Mouse (Mus musculus): ENCODE measurements around the gene Cnr2.
"Not testable (repeated sequence)": the region's sequence is repeated elsewhere in the genome, so short reads cannot be mapped to it uniquely, and the experiment has no call there.

Cnr2 gene

DNA sequence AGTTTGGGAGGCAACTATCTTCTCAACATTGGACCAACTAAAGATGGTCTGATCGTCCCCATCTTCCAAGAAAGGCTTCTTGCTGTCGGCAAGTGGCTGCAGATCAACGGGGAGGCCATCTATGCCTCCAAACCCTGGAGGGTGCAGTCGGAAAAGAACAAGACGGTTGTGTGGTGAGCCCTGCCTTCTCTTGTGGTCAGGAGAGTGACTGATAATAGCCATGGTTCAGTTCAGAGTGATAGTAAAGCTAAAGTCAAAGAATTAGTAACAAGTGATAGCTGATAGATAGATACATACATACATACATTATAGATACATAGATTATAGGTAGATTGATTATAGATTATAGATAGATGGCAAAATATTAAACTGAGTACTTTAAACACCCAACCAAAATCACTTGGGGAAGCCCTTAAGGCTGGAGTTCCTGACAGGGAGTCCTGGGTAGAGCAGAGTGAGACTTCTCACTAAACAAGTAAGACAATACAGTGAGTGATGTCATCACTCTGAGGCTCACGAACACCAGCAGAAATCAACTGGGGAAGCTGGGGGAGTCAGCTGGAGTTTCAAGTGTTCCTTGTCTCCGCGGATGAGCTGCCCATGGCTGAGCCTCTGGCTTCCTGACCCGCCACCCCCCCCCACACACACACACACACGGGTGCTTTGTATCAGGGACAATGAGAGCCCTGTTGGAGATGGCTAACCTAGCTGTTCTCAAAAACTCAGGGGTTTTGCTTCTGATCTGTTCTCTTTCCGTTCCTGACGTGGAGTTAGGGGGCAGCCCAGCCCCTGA lies 39.7 kb downstream of the Cnr2 start:
- no peak for DNase-seq (ENCODE audit: low spot score)

DNA sequence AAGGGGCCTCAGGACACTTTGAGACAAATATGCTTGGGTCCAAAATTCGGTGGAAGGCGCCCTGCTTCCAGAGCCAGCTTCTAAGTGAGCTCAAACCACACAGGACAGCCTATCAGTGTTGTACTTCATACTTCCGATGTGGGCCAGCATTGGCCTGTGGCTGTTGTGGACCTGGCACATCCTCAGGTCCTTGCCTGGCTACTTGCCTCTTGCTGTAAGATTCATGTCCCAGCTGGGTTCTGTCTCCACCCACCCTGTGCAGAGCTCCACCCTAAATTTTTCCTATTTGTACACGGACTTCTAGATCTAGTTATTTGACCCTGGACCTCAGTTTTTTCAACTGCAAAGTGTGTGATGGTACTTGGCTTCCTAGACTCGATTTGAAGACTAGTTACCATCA lies 40.3 kb downstream of the Cnr2 start:
- DNase-seq (ENCODE audit: low spot score), result no peak

DNA sequence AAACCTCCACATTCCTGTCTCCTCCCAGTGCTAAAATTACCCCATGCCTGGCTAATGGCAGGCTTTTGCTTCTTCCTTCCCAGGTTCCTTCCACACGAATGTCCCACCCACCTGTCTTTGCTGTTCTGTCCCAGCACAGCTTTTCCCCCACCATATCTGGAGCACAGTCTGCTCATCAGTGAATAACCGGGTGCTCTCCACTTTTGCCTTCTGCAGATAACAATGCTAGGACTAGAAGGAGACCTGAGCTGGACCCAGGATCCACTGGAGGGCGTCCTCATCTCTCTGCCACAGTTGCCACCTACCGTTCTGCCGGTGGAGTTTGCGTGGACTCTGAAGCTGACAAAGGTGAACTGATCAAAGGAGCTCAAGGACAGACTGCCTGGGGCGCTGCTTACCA lies 43.7 kb downstream of the Cnr2 start:
- no peak for DNase-seq (ENCODE audit: low spot score)

DNA sequence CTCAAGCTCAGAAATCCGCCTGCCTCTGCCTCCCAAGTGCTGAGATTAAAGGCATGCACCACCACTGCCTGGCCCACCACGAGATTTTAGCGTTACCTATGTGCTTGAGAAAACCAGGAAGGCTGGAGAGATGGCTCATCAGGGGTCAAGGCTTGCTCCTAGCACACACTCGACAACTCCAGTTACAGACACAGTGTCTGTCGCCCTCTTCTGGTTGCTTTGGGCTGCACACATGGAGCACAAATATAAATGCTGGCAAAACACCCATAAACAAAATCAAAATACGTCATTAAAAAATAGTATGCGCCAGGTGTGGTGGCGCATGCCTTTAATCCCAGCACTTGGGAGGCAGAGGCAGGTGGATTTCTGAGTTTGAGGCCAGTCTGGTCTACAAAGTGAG lies 45.8 kb downstream of the Cnr2 start:
- not testable (repeated sequence) for DNase-seq (ENCODE audit: low spot score)

DNA sequence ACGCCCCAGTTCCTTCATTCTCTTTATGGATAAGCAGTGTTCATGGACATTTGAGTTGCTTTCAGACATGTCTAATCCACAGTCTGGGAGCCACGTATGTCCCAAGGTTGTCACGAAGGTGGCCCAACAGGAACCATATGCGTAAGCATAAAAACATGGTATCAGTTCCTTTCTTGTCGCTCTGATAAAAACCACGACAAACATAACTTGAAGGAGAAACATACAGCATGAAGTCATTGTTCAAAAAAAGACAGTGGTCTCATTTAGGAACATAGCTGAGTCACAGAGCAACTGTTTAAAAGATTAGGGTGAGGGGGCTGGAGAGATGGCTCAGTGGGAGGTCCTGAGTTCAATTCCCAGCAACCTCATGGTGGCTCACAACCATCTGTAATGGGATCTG lies 47.0 kb downstream of the Cnr2 start:
- no peak for DNase-seq (ENCODE audit: low spot score)

GRCm38 (mm10) chr4:135943389-135943788 lies 48.2 kb downstream of the Cnr2 start:
- no peak for DNase-seq (ENCODE audit: low spot score)

DNA sequence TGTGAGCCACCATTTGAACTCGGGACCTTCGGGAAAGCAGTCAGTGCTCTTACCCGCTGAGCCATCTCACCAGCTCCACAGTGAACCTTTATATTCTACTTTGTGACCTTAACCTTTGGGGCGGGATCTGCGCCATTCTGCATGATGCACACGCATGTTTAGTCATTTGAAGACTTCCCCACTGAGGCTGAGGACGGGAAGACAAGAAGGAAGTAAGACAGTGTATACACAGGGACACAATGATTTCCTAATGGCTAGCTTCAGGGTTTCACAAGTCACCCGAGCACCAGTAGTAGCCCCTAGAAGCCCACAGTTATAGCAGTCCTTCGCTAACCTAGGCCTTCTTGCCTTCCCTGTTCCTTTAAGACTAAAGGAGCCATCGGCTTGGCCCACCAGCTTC lies 50.5 kb downstream of the Cnr2 start:
- no peak for DNase-seq (ENCODE audit: low spot score)

GRCm38 (mm10) chr4:135946278-135946658 lies 51.1 kb downstream of the Cnr2 start, which contains the start of gene Hmgcl:
Gene Hmgcl, plus strand, starts transcription at chr4:135946448.
- peak; percentile 96 for DNase-seq (ENCODE audit: low spot score)

GRCm38 (mm10) chr4:135946659-135947301 lies 51.6 kb downstream of the Cnr2 start:
- DNase-seq (ENCODE audit: low spot score), result peak; percentile 44

DNA sequence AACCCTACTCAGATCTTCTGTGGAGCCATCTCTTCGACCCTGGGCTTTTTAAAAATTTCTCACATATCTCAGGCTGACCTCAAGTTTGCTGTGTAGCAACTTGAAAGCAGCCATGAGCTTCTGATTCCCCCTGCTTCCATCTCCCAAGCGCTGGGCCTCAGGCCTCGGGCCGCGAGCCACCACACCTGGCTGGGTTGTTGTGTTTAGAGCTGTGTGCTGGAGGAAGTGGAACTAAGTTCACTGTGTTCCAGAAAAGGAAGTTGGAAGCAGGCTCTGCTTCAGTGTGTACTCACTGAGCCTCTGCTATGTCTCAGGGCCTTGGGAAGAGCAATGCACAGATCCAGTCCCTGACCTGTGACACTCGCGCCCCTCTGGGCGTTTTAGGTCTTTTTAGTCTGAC lies 52.9 kb downstream of the Cnr2 start:
- DNase-seq (ENCODE audit: low spot score), result no peak

- DNase-seq (ENCODE audit: low spot score), result no peak
Observed at GRCm38 (mm10) chr4:135949475-135949874, 54.3 kb downstream of the Cnr2 start.

- peak; percentile 51 for DNase-seq (ENCODE audit: low spot score)
Observed at GRCm38 (mm10) chr4:135949911-135950310, 54.7 kb downstream of the Cnr2 start.

DNA sequence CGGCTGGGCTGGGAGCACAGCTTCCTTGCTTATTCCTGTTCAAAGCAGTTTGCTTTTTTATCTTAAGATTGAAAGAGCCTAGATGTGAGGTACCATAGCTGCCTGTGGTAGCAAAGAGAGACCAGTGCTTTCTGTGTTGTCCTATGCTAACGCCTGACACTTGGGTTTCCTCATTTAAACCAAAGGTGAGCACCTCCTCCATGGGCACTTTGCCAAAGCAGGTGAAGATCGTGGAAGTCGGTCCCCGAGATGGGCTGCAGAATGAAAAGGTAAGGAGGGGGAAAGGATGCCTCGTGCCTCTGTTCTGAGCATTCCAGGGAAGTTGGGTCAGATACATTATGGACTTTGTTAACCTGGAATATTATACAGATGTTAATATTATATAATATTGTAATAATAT lies 55.2 kb downstream of the Cnr2 start:
- DNase-seq (ENCODE audit: low spot score), result no peak

GRCm38 (mm10) chr4:135951505-135951904 lies 56.3 kb downstream of the Cnr2 start:
- DNase-seq (ENCODE audit: low spot score), result no peak

GRCm38 (mm10) chr4:135953179-135953578 lies 58.0 kb downstream of the Cnr2 start:
- DNase-seq (ENCODE audit: low spot score), result no peak

DNA sequence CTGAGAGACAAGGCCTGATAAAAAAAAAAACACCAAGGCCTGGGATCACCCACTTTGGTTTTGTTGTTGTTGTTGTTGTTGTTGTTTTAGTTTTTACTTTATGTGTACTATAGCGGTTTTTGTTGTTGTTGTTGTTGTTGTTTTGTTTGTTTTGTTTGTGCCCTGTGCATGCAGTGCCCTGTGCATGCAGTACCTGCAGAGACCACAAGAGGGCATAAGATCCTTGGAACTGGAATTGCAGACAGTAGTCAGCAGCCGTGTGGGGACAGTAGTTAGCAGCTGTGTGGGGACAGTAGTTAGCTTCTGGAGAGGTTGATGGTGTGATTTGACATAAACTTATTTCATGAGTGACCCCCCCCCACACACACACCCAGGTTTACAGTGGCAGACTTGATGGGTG lies 59.0 kb downstream of the Cnr2 start:
- peak; percentile 81 for DNase-seq (ENCODE audit: low spot score)

GRCm38 (mm10) chr4:135955886-135956285 lies 60.7 kb downstream of the Cnr2 start:
- DNase-seq (ENCODE audit: low spot score), result no peak

GRCm38 (mm10) chr4:135958354-135958753 lies 63.2 kb downstream of the Cnr2 start:
- DNase-seq (ENCODE audit: low spot score), result peak; percentile 31

- peak; percentile 92 for DNase-seq (ENCODE audit: low spot score)
Observed at GRCm38 (mm10) chr4:135960717-135961116, 65.5 kb downstream of the Cnr2 start.

- DNase-seq (ENCODE audit: low spot score), result no peak
Observed at GRCm38 (mm10) chr4:135961709-135962108, 66.5 kb downstream of the Cnr2 start.

DNA sequence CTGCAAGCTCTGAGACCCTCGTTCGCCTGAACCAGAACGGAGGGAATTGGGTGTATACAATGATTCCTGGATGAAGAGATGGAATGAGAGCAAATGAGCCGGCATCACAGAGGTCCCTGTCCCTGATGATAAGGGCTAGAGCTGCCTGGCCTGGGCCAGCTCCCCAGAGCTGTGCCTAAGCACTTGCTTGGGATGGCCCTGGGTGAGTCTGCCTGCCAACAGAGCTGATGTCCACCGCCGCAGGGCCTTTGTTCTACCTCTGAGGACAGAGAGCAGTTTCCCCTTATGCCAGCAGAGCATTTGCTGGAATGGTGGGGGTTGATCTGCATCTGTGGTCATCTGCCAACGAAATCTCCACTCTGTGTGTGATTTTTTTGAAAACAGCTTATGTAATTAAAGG lies 67.0 kb downstream of the Cnr2 start:
- peak; percentile 51 for DNase-seq (ENCODE audit: low spot score)

DNA sequence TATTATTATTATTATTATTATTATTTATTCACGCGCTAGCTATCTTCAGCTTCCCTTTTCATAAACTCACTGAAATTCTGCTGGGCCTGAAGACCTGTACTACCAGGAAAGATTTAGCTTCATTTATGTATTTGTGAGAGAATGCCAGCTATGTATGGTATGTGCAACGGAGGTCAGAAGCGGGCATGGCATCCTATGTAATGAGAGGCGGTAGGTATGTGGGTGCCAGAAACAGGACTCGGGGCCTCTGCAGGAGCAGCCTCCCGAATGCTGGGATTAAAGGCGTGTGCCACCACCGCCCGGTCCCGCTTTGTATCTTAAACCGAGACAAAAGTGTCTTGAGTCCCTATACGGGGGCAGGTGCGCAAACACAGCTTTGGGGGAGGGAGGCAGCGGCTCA lies 67.8 kb downstream of the Cnr2 start:
- DNase-seq (ENCODE audit: low spot score), result no peak

- DNase-seq (ENCODE audit: low spot score), result peak; percentile 97
Observed at GRCm38 (mm10) chr4:135963457-135964193, 68.4 kb downstream of the Cnr2 start, which contains the start of gene Gale. Gene Gale, plus strand, starts transcription at chr4:135963727.
